Mouse (Mus musculus): ENCODE results near the gene Bcl2l11.

GRCm38 (mm10) chr2:128118971-128119370 is 6.9 kb upstream of the Bcl2l11 start:
- TF ChIP-seq CTCF (conservative IDR thresholded peaks at IDR 0.05; ENCODE audit: low read length) (no peak), POU5F1 (IDR thresholded peaks at IDR 0.05; ENCODE audit: borderline replicate concordance, low read length) (no peak), NANOG (IDR thresholded peaks at IDR 0.05; ENCODE audit: borderline replicate concordance, low read length) (no peak)

All from E14TG2a.4 (cell line).